Mouse (Mus musculus) adrenal gland (tissue): ENCODE data around the gene Glipr1l3.
"Not testable (repeated sequence)": the region's sequence is repeated elsewhere in the genome, so short reads cannot be mapped to it uniquely, and the experiment has no call there.

Source experiments
- intact Hi-C: fragments of 180-260 bp; cut with DNase I; formaldehyde crosslinking; loops from one replicate; pipeline ENCODE4 v1.15.1; 2025
- long read RNA-seq, 2 experiments: library from polyadenylated mRNA; unstranded; transcript quantifications; one replicate each; pipeline ENCODE4 v2.0.0; 2020; ENCODE audit warnings: borderline replicate concordance in 1 of 2; ENCODE audit not compliant: insufficient replicate concordance in 1 of 2

The Glipr1l3 gene
- long read RNA-seq, experiment 1 = 0 reads
- long read RNA-seq, experiment 2 = 0 reads

DNA sequence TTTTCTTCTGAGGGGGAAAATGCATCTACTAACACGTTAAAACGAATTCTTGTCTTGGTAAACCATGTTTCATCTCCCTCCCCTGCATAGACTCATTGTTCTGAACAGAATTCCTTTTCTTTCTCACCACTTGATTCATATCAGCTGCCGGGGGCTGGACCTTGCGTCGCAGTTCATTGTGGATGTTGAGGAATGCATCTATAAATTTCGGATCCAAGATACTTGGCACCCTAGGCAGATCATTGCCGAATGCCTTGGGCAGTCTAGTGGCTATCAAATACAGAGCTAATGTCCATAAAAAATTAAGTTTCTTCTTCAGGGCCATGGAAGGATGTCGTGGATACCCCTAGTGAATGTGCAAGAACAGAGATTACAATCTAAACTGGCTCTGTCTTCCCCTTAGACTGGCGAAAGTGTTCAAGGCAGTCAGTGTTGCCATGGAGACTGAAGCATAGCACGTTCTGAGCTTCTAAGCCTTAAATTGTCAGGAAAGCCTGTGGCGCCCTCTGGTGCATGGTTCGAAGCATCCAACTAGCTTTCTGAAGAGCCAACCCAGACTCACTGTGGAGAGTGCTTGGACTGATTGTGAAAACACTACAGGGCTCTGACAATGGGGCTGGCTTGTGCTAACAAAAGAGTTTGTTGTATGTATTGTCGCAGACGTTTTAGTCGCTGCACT is at the start of gene Glipr1l3:
Gene Glipr1l3 (minus strand): TSS at position 446 of the 679 bp plus-strand sequence.
- intact Hi-C loops = loop anchor here (5.0 kb wide), 1 partner anchor 98 kb away; the partner anchor contains the start of gene Glipr1l1

DNA sequence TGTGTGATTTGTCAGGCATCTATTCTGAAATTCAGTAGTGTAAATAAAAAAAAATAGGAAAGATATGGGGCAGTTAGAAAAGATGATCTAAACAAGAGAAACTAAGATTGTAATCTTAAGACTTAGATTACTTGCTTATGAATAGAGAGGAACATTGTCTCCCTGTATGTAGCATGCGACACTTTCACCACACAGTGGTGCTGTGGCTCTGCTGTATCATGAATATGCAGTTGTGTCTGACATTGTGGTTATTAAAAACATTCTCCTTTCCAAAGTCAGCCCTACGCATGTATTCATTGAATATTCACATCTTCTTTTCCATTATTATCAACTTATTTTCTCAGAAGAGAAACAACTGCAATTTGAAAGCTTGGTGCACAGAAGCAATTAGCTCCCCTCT is 43.3 kb upstream of the Glipr1l3 start:
- intact Hi-C loops = loop anchor here (2.0 to 10.0 kb wide), 3 partner anchors 181 to 599 kb away; no protein-coding TSS in a partner anchor

DNA sequence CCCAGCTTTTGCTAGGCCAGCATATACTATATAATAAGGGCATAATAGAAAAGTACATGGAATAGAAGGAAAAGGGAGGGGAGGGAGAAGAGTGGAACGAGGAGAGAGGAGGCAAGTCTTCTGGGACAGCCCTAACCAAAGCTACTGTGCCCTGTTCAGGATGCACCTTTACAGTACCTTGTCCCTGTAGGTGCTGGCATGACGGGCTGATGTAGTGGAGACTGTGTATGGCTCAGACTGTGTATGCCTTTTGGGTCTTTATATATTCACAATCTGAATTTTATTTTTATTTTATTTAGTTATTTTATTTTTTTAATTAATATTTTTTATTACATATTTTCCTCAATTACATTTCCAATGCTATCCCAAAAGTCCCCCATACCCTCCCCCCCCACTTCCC is 33.8 kb upstream of the Glipr1l3 start:
- intact Hi-C loops = not testable (repeated sequence)

DNA sequence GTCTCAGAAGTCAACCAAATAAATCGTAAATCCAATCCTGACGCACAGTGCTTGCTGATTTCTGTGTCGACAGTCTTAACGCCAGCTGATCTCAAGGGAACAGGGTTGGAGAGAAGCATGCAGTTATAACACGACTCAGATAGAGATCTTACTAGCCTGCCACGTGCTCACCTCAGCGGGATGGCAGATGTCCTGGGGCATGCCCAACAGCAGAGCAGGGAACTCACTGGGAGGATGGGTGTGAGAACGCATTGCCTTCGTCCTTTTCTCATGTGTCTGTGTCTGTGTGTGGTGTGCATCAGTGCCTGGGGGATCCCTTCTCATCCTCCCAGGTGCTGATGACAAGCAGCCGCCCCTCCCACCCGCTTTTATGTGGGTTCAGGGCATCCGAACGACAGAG is 16.9 kb upstream of the Glipr1l3 start:
- intact Hi-C loops = not testable (repeated sequence)

DNA sequence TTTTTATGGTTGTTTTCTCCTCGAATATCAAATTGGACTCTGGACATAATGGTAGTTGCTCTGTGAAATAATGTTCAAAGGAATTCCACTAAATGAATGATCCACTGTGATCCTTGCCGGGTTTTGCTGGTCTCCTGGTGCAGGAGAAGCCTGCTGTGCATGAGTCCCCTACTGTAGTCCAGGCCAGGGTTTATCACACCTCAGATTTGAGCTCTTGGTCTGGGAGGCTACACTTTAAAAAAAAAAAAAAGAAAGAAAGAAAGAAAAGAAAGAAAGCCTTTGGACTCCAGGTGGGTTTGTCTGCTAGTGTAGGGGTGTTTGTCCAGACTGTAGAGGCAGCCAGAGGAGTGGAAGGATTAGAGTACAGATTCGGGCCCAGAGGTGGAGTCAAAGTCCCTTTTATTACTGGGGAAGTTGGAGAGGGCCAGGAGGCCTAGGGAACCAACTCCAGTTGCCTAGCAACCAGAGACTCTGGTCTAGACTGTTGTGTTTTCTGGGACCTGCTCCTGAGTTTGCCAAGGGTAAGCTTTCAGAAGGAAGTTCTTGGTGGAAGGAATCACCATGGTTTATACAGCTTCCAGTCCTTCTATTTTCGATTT is 3.1 kb upstream of the Glipr1l3 start, which contains the start of gene Caps2:
Gene Caps2 (plus strand): TSS at position 454 of the 599 bp plus-strand sequence.
- intact Hi-C loops = no loop called here

DNA sequence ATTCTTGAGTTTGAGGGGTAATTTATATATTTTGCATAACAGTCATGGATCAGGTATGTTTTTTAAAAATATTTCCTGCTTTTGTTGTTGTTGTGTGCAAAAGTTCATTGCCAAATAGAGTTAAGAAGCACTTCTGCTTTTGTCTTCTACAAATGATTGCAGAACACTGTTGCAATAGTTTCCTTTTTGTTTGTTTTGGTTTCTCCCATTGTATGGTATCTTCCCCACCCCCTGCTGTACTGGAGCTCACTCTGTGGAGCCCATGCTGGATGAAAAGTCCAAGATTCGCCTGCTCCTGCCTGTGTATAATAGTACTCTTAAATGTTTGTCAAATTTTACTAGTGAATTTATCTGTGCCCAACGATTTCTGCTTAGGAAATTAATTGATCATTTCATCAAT is 20.3 kb downstream of the Glipr1l3 start:
- intact Hi-C loops = no loop called here

DNA sequence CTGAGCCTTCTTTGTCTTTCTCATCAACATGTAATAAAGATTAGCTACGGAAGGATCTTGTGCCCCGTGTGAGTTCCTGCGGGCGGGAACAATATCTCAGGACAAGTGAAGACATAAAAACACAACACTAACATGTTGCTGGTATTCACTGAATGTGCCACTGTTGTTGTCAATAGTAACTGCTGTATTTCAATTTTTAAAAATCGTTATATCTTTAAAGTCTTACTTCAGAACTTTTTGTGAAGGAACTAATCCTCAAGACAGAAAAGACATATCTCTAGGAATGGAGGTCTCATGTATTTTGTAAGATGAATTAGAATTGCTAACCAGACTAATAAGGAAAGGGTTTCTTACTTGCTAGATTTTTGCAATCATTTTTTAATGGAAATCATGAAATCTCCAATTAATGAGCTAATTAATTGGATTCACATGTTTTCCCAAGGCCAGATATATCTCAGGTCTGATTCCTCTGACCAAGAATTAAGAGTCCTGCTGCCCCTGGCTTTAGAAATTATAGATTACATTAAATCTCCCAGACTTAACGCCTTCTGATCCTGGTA is 21.2 kb downstream of the Glipr1l3 start:
- intact Hi-C loops = no loop called here

DNA sequence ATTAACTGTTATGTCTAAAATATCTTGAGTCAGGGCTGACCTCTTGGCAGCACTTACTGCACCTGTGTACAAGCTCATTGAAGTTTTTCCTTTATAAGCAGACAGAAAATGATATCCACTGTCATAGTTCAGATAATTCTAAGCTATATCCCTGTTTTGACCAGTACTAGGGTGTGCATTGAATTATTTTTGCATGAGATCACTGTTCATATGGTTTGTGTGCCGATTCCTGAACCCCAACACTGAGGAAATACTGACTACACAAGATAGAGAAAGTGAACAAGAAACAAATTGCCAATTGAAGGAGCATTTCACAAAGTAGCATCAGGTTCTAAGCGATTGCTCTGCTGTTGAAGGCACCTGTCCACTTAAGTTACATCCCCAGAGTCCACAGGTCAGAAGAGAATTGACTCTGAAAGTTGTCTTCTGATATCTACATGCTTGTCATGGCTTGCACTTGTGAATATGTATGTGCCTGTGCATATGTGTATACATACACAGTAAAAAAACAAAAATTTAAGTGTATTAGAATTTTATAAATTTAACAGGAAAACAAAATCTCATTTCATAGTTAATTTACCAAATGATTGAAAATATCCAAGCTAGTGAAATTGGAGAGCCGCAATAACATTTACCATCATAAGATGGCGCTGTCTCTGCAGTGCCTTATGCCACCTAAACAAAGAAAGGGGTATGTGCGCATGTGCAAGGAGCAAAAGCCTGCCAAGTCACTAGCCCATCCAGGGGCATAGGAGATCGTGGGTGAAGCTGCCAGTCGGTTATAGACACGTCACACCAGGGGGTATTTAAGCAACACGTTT is 21.9 kb downstream of the Glipr1l3 start:
- intact Hi-C loops = no loop called here

DNA sequence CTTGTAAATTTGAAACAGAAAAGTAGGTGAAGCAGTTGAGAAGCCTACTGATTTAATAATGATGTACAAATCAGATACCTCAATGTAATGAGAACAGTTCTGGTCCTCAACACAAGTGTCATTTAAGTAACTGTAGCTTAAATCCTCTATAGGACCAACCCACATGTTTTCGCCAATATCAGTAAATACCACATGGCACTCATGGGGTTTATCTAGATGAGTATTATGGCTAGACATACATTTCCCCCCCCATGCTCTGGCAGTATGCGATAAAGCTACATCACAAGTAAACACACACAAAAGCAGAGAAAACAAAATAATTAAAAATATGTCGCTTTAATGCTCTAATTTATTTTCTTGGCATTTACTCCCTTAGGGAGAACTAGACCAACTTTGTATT is 27.9 kb downstream of the Glipr1l3 start:
- intact Hi-C loops = no loop called here

DNA sequence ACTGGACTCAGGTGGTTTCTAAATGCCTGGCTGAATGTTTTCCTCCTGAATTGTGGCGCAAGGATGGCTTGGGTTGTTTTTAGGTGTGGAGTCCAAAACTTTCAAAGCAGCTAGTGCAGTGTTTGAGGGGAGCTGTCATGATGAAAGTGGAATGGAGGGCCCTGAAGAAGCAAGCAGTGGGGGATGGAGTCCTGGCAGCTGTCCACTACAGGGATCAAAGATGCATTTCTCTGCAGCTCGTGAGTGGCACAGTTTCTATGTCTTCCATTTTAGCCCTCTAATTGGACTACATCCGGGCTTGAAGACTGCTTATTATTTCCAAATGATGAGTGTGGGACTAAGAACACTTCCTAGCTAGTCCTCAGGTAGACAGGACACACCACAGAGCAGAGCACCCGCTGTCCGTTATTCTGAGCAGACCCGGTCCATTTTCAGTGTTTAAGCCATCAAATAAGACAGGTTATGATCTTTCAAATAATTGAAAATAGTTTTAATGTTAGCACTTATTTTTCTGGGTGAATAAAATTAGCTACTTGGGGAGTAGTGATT is 32.4 kb downstream of the Glipr1l3 start:
- intact Hi-C loops = not testable (repeated sequence)

DNA sequence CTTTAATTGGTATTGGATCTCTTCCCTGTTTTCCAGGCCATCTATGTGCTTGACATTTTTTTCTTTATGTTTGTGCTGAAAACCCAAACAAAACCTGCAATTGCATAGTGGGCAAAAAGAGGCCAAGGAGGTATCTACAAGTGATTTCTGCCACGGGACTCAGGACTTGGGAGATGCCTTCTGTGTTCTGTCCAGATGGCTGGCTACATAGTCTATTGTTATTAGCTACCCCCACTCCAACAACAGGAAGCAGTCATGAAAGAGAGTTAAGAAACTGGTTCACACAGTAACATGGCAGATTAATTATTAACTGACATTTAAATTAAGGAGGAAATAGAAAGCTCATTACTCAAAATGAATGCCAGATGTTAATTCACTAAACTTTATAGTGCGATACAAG is 35.0 kb downstream of the Glipr1l3 start:
- intact Hi-C loops = not testable (repeated sequence)

DNA sequence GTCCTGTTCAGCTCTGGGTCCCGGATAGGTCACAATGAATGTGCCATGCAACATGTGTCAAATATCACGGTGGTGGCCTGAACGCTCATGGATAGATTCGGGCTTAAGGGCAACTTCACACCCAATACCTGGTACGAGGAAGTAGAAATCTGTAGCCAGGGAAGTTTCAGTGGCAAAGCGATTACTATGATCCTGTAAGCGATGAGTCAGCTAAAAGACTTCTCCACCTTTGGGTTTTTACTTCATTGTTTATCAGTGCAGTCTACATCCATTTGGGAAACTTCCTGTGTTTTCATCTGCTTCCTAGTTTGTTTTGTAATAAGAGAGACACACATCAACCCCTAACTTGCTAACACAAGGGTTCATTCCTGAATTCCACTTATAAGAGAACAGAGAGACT is 49.7 kb downstream of the Glipr1l3 start:
- intact Hi-C loops = no loop called here

DNA sequence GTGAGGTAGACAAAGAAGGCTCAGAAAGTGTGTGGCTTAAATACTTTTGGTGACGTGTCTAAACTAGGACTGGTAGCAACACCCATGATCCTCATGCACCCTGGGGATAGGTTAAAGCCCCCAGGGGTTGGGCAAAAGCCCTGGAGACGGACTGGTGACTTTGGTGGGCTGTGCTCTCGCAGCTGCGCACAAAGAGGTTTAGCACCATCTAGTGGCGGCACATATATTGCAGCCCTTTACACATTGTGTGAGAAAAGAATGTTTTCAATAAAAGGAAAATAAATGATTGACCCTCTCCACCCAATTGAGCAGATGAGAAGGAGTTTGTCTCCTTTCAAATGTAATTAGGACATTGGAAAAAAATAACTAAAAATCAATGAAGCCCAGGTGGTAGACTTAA is 54.3 kb downstream of the Glipr1l3 start:
- intact Hi-C loops = loop anchor here (5.0 kb wide), 1 partner anchor 128 kb away; no protein-coding TSS in a partner anchor
